Mouse (Mus musculus): ENCODE results near the gene Gm4846.
"Not testable (repeated sequence)": the region's sequence is repeated elsewhere in the genome, so short reads cannot be mapped to it uniquely, and the experiment has no call there.

Gm4846 gene

GRCm38 (mm10) chr1:166497488-166497887 is at the start of gene Gm4846:
TSS of gene Gm4846 (minus strand) at chr1:166497588.
- DNase-seq (ENCODE audit: low read depth, low spot score): not testable (repeated sequence)

DNA sequence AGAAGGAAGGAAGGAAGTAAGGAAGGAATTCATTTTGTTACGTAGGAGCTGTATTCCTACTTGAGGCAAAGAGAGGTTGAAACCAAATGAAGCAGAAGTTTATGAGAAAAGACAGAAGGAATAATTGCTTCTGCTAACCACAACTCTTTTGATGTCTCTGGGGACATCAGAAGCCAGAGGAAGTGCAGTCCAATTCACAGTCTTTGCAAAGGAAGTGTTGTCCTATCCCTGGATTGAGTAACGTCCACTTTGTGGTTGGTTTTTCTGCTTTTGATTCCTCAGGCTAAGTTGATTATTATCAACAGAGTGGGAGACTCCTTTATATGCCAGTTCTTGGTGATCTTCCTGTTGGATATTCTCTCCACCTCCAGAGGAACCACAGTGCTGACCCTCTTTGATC is 34.1 kb upstream of the Gm4846 start:
- not testable (repeated sequence) for DNase-seq (ENCODE audit: low read depth, low spot score)

GRCm38 (mm10) chr1:166524709-166525108 is 27.3 kb upstream of the Gm4846 start:
- not testable (repeated sequence) for DNase-seq (ENCODE audit: low read depth, low spot score)

- not testable (repeated sequence) for DNase-seq (ENCODE audit: low read depth, low spot score)
Measured at GRCm38 (mm10) chr1:166519626-166520025, 22.2 kb upstream of the Gm4846 start.

GRCm38 (mm10) chr1:166516556-166516955 is 19.2 kb upstream of the Gm4846 start:
- no peak for DNase-seq (ENCODE audit: low read depth, low spot score)

DNA sequence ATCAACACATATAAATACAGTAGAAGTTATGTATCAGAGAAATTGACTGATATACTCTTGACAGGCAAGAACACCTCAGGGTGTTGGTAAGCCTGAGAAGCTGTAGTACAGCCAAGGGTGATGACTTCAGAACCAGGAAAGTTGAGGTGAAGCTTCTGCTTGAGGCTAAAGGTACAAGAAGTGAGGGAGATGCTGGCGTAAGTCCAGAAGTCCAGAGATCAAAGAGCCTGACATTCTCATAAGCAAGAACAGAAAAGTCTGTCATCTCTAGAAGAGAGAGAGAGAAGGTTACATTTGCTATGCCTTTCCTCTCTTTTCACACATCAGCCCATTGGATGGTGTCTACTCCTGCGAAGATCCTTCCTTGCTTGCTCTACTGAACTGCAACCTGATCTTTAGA is 6.8 kb upstream of the Gm4846 start:
- not testable (repeated sequence) for DNase-seq (ENCODE audit: low read depth, low spot score)

GRCm38 (mm10) chr1:166479503-166479902 is 17.9 kb downstream of the Gm4846 start:
- DNase-seq (ENCODE audit: low read depth, low spot score): no peak

- no peak for DNase-seq (ENCODE audit: low read depth, low spot score)
Measured at GRCm38 (mm10) chr1:166467172-166467571, 30.2 kb downstream of the Gm4846 start.

GRCm38 (mm10) chr1:166462544-166462943 is 34.8 kb downstream of the Gm4846 start:
- no peak for DNase-seq (ENCODE audit: low read depth, low spot score)

- no peak for DNase-seq (ENCODE audit: low read depth, low spot score)
Measured at GRCm38 (mm10) chr1:166441992-166442391, 55.4 kb downstream of the Gm4846 start.

GRCm38 (mm10) chr1:166439426-166439825 is 58.0 kb downstream of the Gm4846 start:
- no peak for DNase-seq (ENCODE audit: low read depth, low spot score)
